Mouse (Mus musculus) gastrocnemius, adult 18-20 months (tissue): ENCODE results near the gene 2010300C02Rik. TPM values are rescaled to one million over a fixed set of nuclear protein-coding genes. Genes with fewer than 3 reads are reported as not detected.
A peak's percentile ranks its signal among the peaks of the same experiment; 100 is the strongest.
"Not testable (repeated sequence)": the region's sequence is repeated elsewhere in the genome, so short reads cannot be mapped to it uniquely, and the experiment has no call there.

ENCODE experiments used
- DNase-seq: peaks from one replicate; pipeline ENCODE4 v3.0.0; 2021; ENCODE audit warnings: low spot score
- total RNA-seq, 2 experiments: library from RNA; stranded (reverse); gene quantifications; 2 replicates each; pipeline ENCODE4 v1.2.3; 2021

2010300C02Rik gene
- total RNA-seq, 2 experiments from 2014 or later: 0.57 to 0.59 TPM

DNA sequence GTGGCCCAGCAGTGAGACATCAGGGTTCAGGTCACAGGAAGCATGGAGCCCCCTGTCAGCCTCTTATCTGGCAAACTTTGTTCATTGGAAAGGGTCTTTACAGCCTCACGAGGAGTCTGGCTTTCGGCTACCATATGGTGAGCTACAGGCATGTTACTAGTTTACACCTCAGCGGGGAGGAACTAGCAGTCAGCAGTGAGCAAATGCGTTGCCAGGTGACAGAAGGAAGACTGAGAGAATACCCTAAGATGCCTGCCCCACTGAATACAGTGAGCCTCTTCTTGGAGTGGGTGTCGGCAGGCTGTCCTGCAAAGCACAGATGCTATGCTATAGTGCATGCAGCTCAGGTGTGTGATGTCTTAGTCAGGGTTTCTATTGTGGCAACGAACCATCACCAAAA, 91.1 kb downstream of the 2010300C02Rik start:
- no peak for DNase-seq

- DNase-seq: no peak
Observed at GRCm38 (mm10) chr1:37624185-37624584, 95.7 kb downstream of the 2010300C02Rik start.

- DNase-seq: no peak
Observed at GRCm38 (mm10) chr1:37622049-37622448, 97.8 kb downstream of the 2010300C02Rik start.

- no peak for DNase-seq
Observed at GRCm38 (mm10) chr1:37619542-37619941, 100.3 kb downstream of the 2010300C02Rik start.

GRCm38 (mm10) chr1:37617047-37617446, 102.8 kb downstream of the 2010300C02Rik start:
- no peak for DNase-seq

GRCm38 (mm10) chr1:37616569-37616968, 103.3 kb downstream of the 2010300C02Rik start:
- DNase-seq: no peak

GRCm38 (mm10) chr1:37615290-37616040, 104.4 kb downstream of the 2010300C02Rik start:
- no peak for DNase-seq

- DNase-seq: no peak
Observed at GRCm38 (mm10) chr1:37614836-37615235, 105.0 kb downstream of the 2010300C02Rik start.

DNA sequence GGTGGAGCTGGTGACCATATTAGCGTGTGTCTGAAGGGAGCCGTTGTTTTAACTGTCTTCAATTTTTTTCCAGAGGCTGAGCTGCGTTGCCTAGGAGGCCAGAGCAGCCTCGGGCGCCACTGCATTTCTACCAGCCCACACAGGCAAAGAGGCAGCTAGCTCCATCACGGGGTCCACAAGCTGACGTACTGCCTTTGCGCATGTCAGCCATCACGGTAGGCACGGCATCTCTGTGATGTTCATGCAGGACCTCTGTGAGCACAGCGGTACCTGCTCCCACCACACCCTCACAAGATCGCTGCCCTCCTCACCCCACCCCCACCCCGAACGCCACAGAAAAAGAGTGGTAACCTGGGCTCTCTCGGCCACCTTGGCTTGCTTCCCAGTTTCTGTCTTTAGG, 105.8 kb downstream of the 2010300C02Rik start:
- no peak for DNase-seq

DNA sequence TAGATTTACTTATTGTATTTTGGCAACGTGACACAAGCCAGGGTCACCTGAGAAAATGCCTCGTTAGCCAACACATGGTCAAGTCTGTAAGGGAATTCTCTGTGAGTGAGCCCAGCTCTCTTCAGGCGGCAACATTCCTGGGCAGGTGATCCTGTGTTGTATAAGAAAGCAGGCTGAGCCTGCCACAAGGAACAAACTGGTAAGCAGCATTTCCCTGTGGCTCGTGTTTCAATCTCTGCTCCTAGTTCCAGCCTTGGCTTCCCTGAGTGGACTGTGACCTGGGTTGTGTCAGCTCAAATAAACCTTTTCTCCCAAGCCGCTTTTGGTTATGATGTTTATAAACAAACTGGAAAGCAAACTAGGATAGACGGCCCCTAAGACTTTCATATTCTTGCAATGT, 108.9 kb downstream of the 2010300C02Rik start:
- no peak for DNase-seq

GRCm38 (mm10) chr1:37610242-37610641, 109.6 kb downstream of the 2010300C02Rik start:
- DNase-seq: no peak

DNA sequence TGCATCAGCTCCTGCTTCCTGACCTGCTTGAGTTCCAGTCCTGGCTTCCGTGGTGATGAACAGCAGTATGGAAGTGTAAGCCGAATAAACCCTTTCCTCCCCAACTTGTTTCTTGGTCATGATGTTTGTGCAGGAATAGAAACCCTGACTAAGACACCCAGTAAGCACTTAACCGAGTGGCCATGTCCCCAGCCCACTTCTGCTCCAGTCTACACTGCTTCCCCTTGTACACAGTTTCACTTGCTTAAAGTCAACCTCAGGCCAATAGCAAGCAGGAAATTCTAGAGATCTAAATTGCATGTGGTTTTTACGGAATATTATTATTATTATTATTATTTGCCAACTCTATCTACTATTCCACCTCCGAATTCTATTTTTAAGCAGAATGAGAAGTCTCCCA, 114.2 kb downstream of the 2010300C02Rik start:
- not testable (repeated sequence) for DNase-seq

- DNase-seq: no peak
Observed at GRCm38 (mm10) chr1:37603206-37603605, 116.7 kb downstream of the 2010300C02Rik start.

- DNase-seq: no peak
Observed at GRCm38 (mm10) chr1:37602268-37602667, 117.6 kb downstream of the 2010300C02Rik start.

DNA sequence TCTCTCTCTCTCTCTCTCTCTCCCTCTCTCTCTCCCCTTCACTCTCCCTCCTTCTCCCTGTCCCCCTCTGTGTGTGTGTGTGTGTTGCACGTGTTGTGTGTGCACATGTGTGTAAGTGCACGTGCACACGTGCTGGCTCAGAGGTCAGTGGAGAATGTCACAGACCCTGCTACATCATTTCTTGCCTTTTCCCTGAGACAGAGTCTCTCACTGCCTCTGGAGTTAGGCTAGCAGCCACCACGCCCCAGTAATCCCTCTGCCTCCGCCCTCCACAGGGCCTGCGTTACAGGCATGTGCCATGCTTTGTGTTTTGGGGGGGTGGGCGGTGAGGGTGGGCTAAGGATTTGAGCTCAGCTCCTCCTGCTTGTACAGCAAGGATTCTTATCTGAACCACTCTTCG, 118.4 kb downstream of the 2010300C02Rik start:
- DNase-seq: no peak

GRCm38 (mm10) chr1:37600640-37601175, 119.2 kb downstream of the 2010300C02Rik start:
- no peak for DNase-seq

GRCm38 (mm10) chr1:37598986-37599385, 120.9 kb downstream of the 2010300C02Rik start:
- no peak for DNase-seq

GRCm38 (mm10) chr1:37594812-37595211, 125.1 kb downstream of the 2010300C02Rik start:
- DNase-seq: not testable (repeated sequence)

DNA sequence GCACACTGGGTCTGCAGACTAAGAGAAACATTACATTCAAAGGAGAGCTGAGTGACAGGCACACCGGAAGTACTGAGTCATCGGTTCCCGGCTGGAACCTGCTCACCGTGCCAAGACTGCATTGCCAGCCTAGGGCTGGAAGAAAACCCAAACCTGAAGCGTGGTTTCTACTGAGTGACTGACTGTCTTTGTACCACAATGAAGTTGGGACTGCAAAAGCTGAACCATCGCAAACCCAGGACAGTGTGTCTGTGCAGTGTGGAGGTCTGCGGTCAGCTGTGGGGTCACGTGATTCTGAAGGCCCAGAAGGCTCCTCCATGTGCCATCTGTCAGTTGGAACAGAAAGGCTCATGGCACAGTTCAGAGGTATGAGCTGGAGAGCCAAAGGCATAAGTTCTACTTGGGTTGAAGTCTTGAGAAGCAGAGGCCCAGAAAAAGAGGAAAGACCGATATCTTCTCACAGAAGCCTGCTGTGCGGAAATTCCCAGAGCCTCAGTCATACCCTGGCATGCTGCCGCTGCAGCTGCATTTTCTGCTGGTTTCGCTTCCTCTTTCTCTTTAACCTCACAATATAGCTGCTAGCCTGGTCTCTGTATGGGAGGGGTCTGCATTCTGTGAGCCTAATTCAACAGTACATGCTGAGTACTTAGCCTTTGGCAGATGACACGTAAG, 133.9 kb downstream of the 2010300C02Rik start:
- peak; percentile 67 for DNase-seq

DNA sequence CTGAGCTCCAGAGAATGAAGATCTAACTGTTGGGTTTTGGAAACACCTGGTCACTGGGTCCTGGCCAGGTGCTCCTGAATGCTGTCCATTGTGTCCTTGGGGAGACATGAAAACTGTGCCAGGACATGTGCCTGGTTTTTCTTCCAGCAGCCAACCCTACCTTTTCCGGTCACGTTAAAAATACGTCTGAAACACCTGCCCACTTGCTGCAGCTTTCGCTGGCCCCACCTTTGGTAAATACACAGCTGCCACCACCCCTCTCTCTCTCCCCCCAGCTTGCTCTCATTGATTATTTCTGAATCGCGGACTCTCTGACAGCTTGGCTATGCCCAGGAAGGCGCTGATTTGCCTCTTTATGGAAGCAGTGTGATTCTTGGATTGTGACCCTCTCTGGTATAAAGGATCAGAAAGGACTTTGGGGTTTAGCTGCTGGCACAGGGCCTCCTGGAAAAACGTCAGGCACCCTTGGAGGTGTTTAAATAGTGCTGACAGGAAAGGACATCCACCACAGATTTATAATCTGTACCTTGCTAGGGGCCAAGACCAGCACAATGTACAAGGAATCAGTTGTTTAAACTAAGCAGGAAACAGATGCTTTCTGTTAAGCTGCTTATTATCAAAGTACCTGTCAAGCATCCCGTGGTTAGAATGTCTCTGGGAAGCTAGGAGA, 136.0 kb downstream of the 2010300C02Rik start:
- DNase-seq: no peak

GRCm38 (mm10) chr1:37583167-37583566, 136.7 kb downstream of the 2010300C02Rik start:
- DNase-seq: no peak

GRCm38 (mm10) chr1:37579686-37580085, 140.2 kb downstream of the 2010300C02Rik start:
- no peak for DNase-seq
